Mouse (Mus musculus) hindbrain, embryonic 13.5 days (tissue): ENCODE measurements around the gene Med25. TPM values are rescaled to one million over a fixed set of nuclear protein-coding genes. Genes with fewer than 3 reads are reported as not detected.

ENCODE experiments used
- ATAC-seq: fragments of 200-750 bp; cut with Nextera tagmentation; 2 replicates; pipeline ENCODE4 v1.8.0; 2017; ENCODE audit warnings: moderate TSS enrichment; ENCODE audit not compliant: low FRiP score
- H3K27ac ChIP-seq: fragments of 300-500 bp; sonication (generic); 2 replicates; pipeline ENCODE4 v1.5.1; 2015; ENCODE audit warnings: inconsistent platforms, mild to moderate bottlenecking, moderate library complexity
- H3K27me3 ChIP-seq: fragments of 300-500 bp; sonication (generic); 2 replicates; pipeline ENCODE4 v1.6.1; 2015; ENCODE audit warnings: mild to moderate bottlenecking, inconsistent platforms
- H3K36me3 ChIP-seq: fragments of 300-500 bp; sonication (generic); 2 replicates; pipeline ENCODE4 v1.6.1; 2015; ENCODE audit warnings: mild to moderate bottlenecking, inconsistent platforms
- H3K4me1 ChIP-seq: fragments of 300-500 bp; sonication (generic); replicated peaks from 2 replicates; pipeline ENCODE4 v1.6.1; 2015; ENCODE audit warnings: inconsistent platforms
- H3K4me2 ChIP-seq: fragments of 300-500 bp; sonication (generic); 2 replicates; pipeline ENCODE4 v1.6.1; 2015; ENCODE audit warnings: inconsistent platforms, mild to moderate bottlenecking, moderate library complexity
- H3K4me3 ChIP-seq: fragments of 300-500 bp; sonication (generic); 2 replicates; pipeline ENCODE4 v1.5.1; 2015; ENCODE audit warnings: mild to moderate bottlenecking, inconsistent platforms
- H3K9ac ChIP-seq: fragments of 300-500 bp; sonication (generic); 2 replicates; pipeline ENCODE4 v1.6.1; 2015; ENCODE audit warnings: mild to moderate bottlenecking, inconsistent platforms
- H3K9me3 ChIP-seq: fragments of 300-500 bp; sonication (generic); 2 replicates; pipeline ENCODE4 v1.6.1; 2016; ENCODE audit warnings: inconsistent platforms
- WGBS: fragments of 180-500 bp; shearing (Covaris S2); methylation state at CpG from one replicate; pipeline ENCODE4 v1.1.7; 2015; 5-methylcytosine and 5-hydroxymethylcytosine counted together
- polyA plus RNA-seq: library from polyadenylated mRNA; unstranded; fragments of >200 nt; fragmentation: Nextera tagmentation; extraction: Ambion mirVana; gene quantifications from 2 replicates; pipeline ENCODE4 v1.2.1, GENCODE M21; 2015

Med25 gene
- 142 and 147 TPM in 2 replicates for polyA plus RNA-seq

- Histone ChIP-seq H3K4me1 (peaks cover 76% of the 10 kb centered on the region), H3K36me3 (peaks cover 19% of the 10 kb centered on the region)
Measured at GRCm38 (mm10) chr7:44892276-44892921, at the start of gene Med25. TSS of gene Med25 (minus strand) at chr7:44892712.

GRCm38 (mm10) chr7:44938680-44939079 is 46.2 kb upstream of the Med25 start:
- Histone ChIP-seq H3K4me1 (no peaks in the 10 kb centered on the region), H3K36me3 (no peaks in the 10 kb centered on the region), H3K9me3 (peaks cover 7% of the 10 kb centered on the region; the same call in 1 of the 2 replicates), H3K27me3 (no peaks in the 10 kb centered on the region), H3K9ac (no peak overlapping the region), H3K4me2 (no peak overlapping the region), H3K27ac (no peak overlapping the region), H3K4me3 (no peak overlapping the region)
- 91% methylated on average over 4 of the region's 4 CpGs for WGBS
- ATAC-seq = no peak

More at GRCm38 (mm10) chr7:44892276-44892921, at the start of gene Med25:
- Histone ChIP-seq H3K27me3 (no peaks in the 10 kb centered on the region), H3K9ac (peak within 1 kb of the TSS; percentile 95), H3K4me2 (peak within 1 kb of the TSS; percentile 91), H3K9me3 (no peaks in the 10 kb centered on the region), H3K4me3 (peak within 1 kb of the TSS; percentile 90), H3K27ac (peak within 1 kb of the TSS; percentile 99)
- under 1% methylated on average over 56 of the region's 56 CpGs for WGBS
- peak; percentile 71 for ATAC-seq

- Histone ChIP-seq H3K27ac (peak within 1 kb of the TSS; percentile 97), H3K4me2 (peak within 1 kb of the TSS; percentile 86), H3K27me3 (no peaks in the 10 kb centered on the region), H3K4me3 (peak within 1 kb of the TSS; percentile 84), H3K9ac (peak within 1 kb of the TSS; percentile 96), H3K36me3 (peaks cover 20% of the 10 kb centered on the region), H3K4me1 (peaks cover 29% of the 10 kb centered on the region), H3K9me3 (no peaks in the 10 kb centered on the region)
- WGBS = under 1% methylated on average over 84 of the region's 84 CpGs
- ATAC-seq = peak; percentile 99
Measured at GRCm38 (mm10) chr7:44929204-44930151, 37.0 kb upstream of the Med25 start, which contains the start of gene Ap2a1. TSS of gene Ap2a1 (minus strand) at chr7:44929496.

GRCm38 (mm10) chr7:44928570-44928969 is 36.1 kb upstream of the Med25 start:
- WGBS = 0% methylated on average over 1 of the region's 1 CpGs
- Histone ChIP-seq H3K4me2 (peak overlapping the region; percentile 86), H3K27ac (peak overlapping the region; percentile 88), H3K9ac (peak overlapping the region; percentile 96), H3K27me3 (no peaks in the 10 kb centered on the region), H3K36me3 (peaks cover 28% of the 10 kb centered on the region), H3K4me1 (peaks cover 29% of the 10 kb centered on the region), H3K9me3 (no peaks in the 10 kb centered on the region), H3K4me3 (peak overlapping the region; percentile 84)
- ATAC-seq = no peak

- Histone ChIP-seq H3K27me3 (no peaks in the 10 kb centered on the region), H3K9ac (no peak overlapping the region), H3K27ac (no peak overlapping the region), H3K36me3 (peaks cover 49% of the 10 kb centered on the region), H3K4me2 (no peak overlapping the region), H3K4me1 (peaks cover 26% of the 10 kb centered on the region), H3K4me3 (no peak overlapping the region), H3K9me3 (no peaks in the 10 kb centered on the region)
- 76% methylated on average over 3 of the region's 3 CpGs for WGBS
- no peak for ATAC-seq
Measured at GRCm38 (mm10) chr7:44925468-44925867, 33.0 kb upstream of the Med25 start.

- Histone ChIP-seq H3K4me3 (no peak overlapping the region), H3K4me1 (peaks cover 11% of the 10 kb centered on the region), H3K36me3 (peaks cover 53% of the 10 kb centered on the region), H3K27me3 (no peaks in the 10 kb centered on the region), H3K9ac (no peak overlapping the region), H3K27ac (no peak overlapping the region), H3K9me3 (no peaks in the 10 kb centered on the region), H3K4me2 (no peak overlapping the region)
- no peak for ATAC-seq
Measured at GRCm38 (mm10) chr7:44922530-44922929, 30.0 kb upstream of the Med25 start.

- H3K27ac ChIP-seq = no peak overlapping the region
- WGBS = 92% methylated on average over 5 of the region's 5 CpGs
- no peaks in the 10 kb centered on the region for H3K27me3 ChIP-seq
- no peak for ATAC-seq
- H3K9ac ChIP-seq = peak overlapping the region; percentile 46; the same call in 1 of the 2 replicates
- peaks cover 50% of the 10 kb centered on the region for H3K36me3 ChIP-seq
- no peak overlapping the region for H3K4me3 ChIP-seq
- no peak overlapping the region for H3K4me2 ChIP-seq
- 0 out of 2 replicates have a peak, but pooled peaks cover 4% of the 10 kb centered on the region for H3K4me1 ChIP-seq
- no peaks in the 10 kb centered on the region for H3K9me3 ChIP-seq
Measured at GRCm38 (mm10) chr7:44919127-44919526, 26.6 kb upstream of the Med25 start.

GRCm38 (mm10) chr7:44918219-44918618 is 25.7 kb upstream of the Med25 start:
- H3K27me3 ChIP-seq = no peaks in the 10 kb centered on the region
- WGBS = 91% methylated on average over 3 of the region's 3 CpGs
- no peak for ATAC-seq
- no peak overlapping the region for H3K27ac ChIP-seq
- H3K4me3 ChIP-seq = no peak overlapping the region
- peaks cover 51% of the 10 kb centered on the region for H3K36me3 ChIP-seq
- H3K4me2 ChIP-seq = no peak overlapping the region
- H3K9ac ChIP-seq = no peak overlapping the region; the same call in 1 of the 2 replicates
- no peaks in the 10 kb centered on the region for H3K9me3 ChIP-seq
- H3K4me1 ChIP-seq = 0 out of 2 replicates have a peak, but pooled peaks cover 4% of the 10 kb centered on the region

- no peaks in the 10 kb centered on the region for H3K9me3 ChIP-seq
- peak; percentile 49; the same call in 1 of the 2 replicates for ATAC-seq
- H3K4me3 ChIP-seq = no peak overlapping the region
- no peak overlapping the region for H3K4me2 ChIP-seq
- no peaks in the 10 kb centered on the region for H3K27me3 ChIP-seq
- 0 out of 2 replicates have a peak, but pooled peaks cover 4% of the 10 kb centered on the region for H3K4me1 ChIP-seq
- WGBS = 96% methylated on average over 4 of the region's 4 CpGs
- H3K27ac ChIP-seq = no peak overlapping the region
- peaks cover 51% of the 10 kb centered on the region for H3K36me3 ChIP-seq
- no peak overlapping the region for H3K9ac ChIP-seq
Measured at GRCm38 (mm10) chr7:44916881-44917280, 24.4 kb upstream of the Med25 start.

- no peak for ATAC-seq
- 90% methylated on average over 6 of the region's 6 CpGs for WGBS
- H3K4me2 ChIP-seq = no peak overlapping the region
- peaks cover 54% of the 10 kb centered on the region for H3K36me3 ChIP-seq
- no peak overlapping the region for H3K4me3 ChIP-seq
- H3K4me1 ChIP-seq = 0 out of 2 replicates have a peak, but pooled peaks cover 4% of the 10 kb centered on the region
- no peaks in the 10 kb centered on the region for H3K9me3 ChIP-seq
- no peak overlapping the region for H3K27ac ChIP-seq
- H3K27me3 ChIP-seq = no peaks in the 10 kb centered on the region
- H3K9ac ChIP-seq = no peak overlapping the region
Measured at GRCm38 (mm10) chr7:44916191-44916590, 23.7 kb upstream of the Med25 start.

- WGBS = 90% methylated on average over 9 of the region's 9 CpGs
- no peak for ATAC-seq
Measured at GRCm38 (mm10) chr7:44915314-44915713, 22.8 kb upstream of the Med25 start.

GRCm38 (mm10) chr7:44914396-44914795 is 21.9 kb upstream of the Med25 start:
- H3K36me3 ChIP-seq = peaks cover 72% of the 10 kb centered on the region

More at GRCm38 (mm10) chr7:44915314-44915713, 22.8 kb upstream of the Med25 start:
- Histone ChIP-seq H3K4me1 (0 out of 2 replicates have a peak, but pooled peaks cover 4% of the 10 kb centered on the region), H3K4me2 (no peak overlapping the region), H3K9ac (no peak overlapping the region), H3K27me3 (no peaks in the 10 kb centered on the region), H3K36me3 (peaks cover 63% of the 10 kb centered on the region), H3K27ac (no peak overlapping the region), H3K9me3 (no peaks in the 10 kb centered on the region), H3K4me3 (no peak overlapping the region)

More at GRCm38 (mm10) chr7:44914396-44914795, 21.9 kb upstream of the Med25 start:
- 94% methylated on average over 2 of the region's 2 CpGs for WGBS
- ATAC-seq = no peak
- Histone ChIP-seq H3K9ac (no peak overlapping the region), H3K4me2 (no peak overlapping the region), H3K9me3 (no peaks in the 10 kb centered on the region), H3K27me3 (no peaks in the 10 kb centered on the region), H3K4me3 (no peak overlapping the region), H3K4me1 (0 out of 2 replicates have a peak, but pooled peaks cover 4% of the 10 kb centered on the region), H3K27ac (no peak overlapping the region)
